Mouse (Mus musculus): Measurements from ENCODE around the gene Gtf2h1.
"Not testable (repeated sequence)": the region's sequence is repeated elsewhere in the genome, so short reads cannot be mapped to it uniquely, and the experiment has no call there.

Gene Gtf2h1

GRCm38 (mm10) chr7:46768451-46768850 is 27.5 kb upstream of the Gtf2h1 start:
- H3K9me3 ChIP-seq (ENCODE audit: low read length), result no peaks in the 10 kb centered on the region
- peaks cover 39% of the 10 kb centered on the region for H3K36me3 ChIP-seq (ENCODE audit: insufficient read depth, low read length)
- H3K27me3 ChIP-seq (ENCODE audit: insufficient read depth, low read length), result no peaks in the 10 kb centered on the region
- H3K4me3 ChIP-seq (replicated peaks; ENCODE audit: low read length), result 0 out of 2 replicates have a peak overlapping the region, but pooled peaks have one; percentile 26
- peaks cover 24% of the 10 kb centered on the region for H3K4me1 ChIP-seq (replicated peaks; ENCODE audit: low read depth, low read length)
- TF ChIP-seq CTCF (conservative IDR thresholded peaks at IDR 0.05; ENCODE audit: low read length) (peak; percentile 44), NANOG (IDR thresholded peaks at IDR 0.05; ENCODE audit: borderline replicate concordance, low read length) (no peak)

GRCm38 (mm10) chr7:46770706-46771105 is 25.2 kb upstream of the Gtf2h1 start:
- no peak overlapping the region for H3K4me3 ChIP-seq (replicated peaks; ENCODE audit: low read length)
- H3K9me3 ChIP-seq (ENCODE audit: low read length), result no peaks in the 10 kb centered on the region
- TF ChIP-seq CTCF (conservative IDR thresholded peaks at IDR 0.05; ENCODE audit: low read length), result peak; percentile 31
- TF ChIP-seq NANOG (IDR thresholded peaks at IDR 0.05; ENCODE audit: borderline replicate concordance, low read length), result no peak
- H3K36me3 ChIP-seq (ENCODE audit: insufficient read depth, low read length), result peaks cover 55% of the 10 kb centered on the region
- H3K4me1 ChIP-seq (replicated peaks; ENCODE audit: low read depth, low read length), result peaks cover 24% of the 10 kb centered on the region
- H3K27me3 ChIP-seq (ENCODE audit: insufficient read depth, low read length), result no peaks in the 10 kb centered on the region

GRCm38 (mm10) chr7:46789177-46789849 is 6.6 kb upstream of the Gtf2h1 start:
- no peak for TF ChIP-seq CTCF (conservative IDR thresholded peaks at IDR 0.05; ENCODE audit: low read length)
- TF ChIP-seq POU5F1 (IDR thresholded peaks at IDR 0.05; ENCODE audit: borderline replicate concordance, low read length), result no peak
- no peak for TF ChIP-seq NANOG (IDR thresholded peaks at IDR 0.05; ENCODE audit: borderline replicate concordance, low read length)
- H3K4me3 ChIP-seq (replicated peaks; ENCODE audit: low read length), result no peak overlapping the region
- H3K36me3 ChIP-seq (ENCODE audit: insufficient read depth, low read length), result peaks cover 34% of the 10 kb centered on the region
- no peaks in the 10 kb centered on the region for H3K4me1 ChIP-seq (replicated peaks; ENCODE audit: low read depth, low read length)
- no peaks in the 10 kb centered on the region for H3K9me3 ChIP-seq (ENCODE audit: low read length)
- no peaks in the 10 kb centered on the region for H3K27me3 ChIP-seq (ENCODE audit: insufficient read depth, low read length)

GRCm38 (mm10) chr7:46793871-46794270 is 2.0 kb upstream of the Gtf2h1 start:
- H3K9me3 ChIP-seq (ENCODE audit: low read length), result no peaks in the 10 kb centered on the region
- no peak overlapping the region for H3K4me3 ChIP-seq (replicated peaks; ENCODE audit: low read length)
- H3K27me3 ChIP-seq (ENCODE audit: insufficient read depth, low read length), result no peaks in the 10 kb centered on the region
- TF ChIP-seq NANOG (IDR thresholded peaks at IDR 0.05; ENCODE audit: borderline replicate concordance, low read length) (no peak), CTCF (conservative IDR thresholded peaks at IDR 0.05; ENCODE audit: low read length) (no peak)
- H3K4me1 ChIP-seq (replicated peaks; ENCODE audit: low read depth, low read length), result peaks cover 28% of the 10 kb centered on the region
- peaks cover 19% of the 10 kb centered on the region for H3K36me3 ChIP-seq (ENCODE audit: insufficient read depth, low read length)

- TF ChIP-seq CTCF (conservative IDR thresholded peaks at IDR 0.05; ENCODE audit: low read length), result no peak
- TF ChIP-seq POU5F1 (IDR thresholded peaks at IDR 0.05; ENCODE audit: borderline replicate concordance, low read length), result no peak
- TF ChIP-seq NANOG (IDR thresholded peaks at IDR 0.05; ENCODE audit: borderline replicate concordance, low read length), result no peak
- Histone ChIP-seq H3K36me3 (ENCODE audit: insufficient read depth, low read length) (peaks cover 29% of the 10 kb centered on the region), H3K4me3 (replicated peaks; ENCODE audit: low read length) (peak overlapping the region; percentile 92), H3K9me3 (ENCODE audit: low read length) (no peaks in the 10 kb centered on the region), H3K27me3 (ENCODE audit: insufficient read depth, low read length) (no peaks in the 10 kb centered on the region), H3K4me1 (replicated peaks; ENCODE audit: low read depth, low read length) (peaks cover 43% of the 10 kb centered on the region)
Measured at GRCm38 (mm10) chr7:46796206-46796679, 340 bp downstream of the Gtf2h1 start.

- H3K4me1 ChIP-seq (replicated peaks; ENCODE audit: low read depth, low read length), result peaks cover 46% of the 10 kb centered on the region
- TF ChIP-seq NANOG (IDR thresholded peaks at IDR 0.05; ENCODE audit: borderline replicate concordance, low read length), result no peak
- TF ChIP-seq POU5F1 (IDR thresholded peaks at IDR 0.05; ENCODE audit: borderline replicate concordance, low read length), result no peak
- no peak for TF ChIP-seq CTCF (conservative IDR thresholded peaks at IDR 0.05; ENCODE audit: low read length)
- H3K4me3 ChIP-seq (replicated peaks; ENCODE audit: low read length), result peak overlapping the region; percentile 92
- peaks cover 34% of the 10 kb centered on the region for H3K36me3 ChIP-seq (ENCODE audit: insufficient read depth, low read length)
- no peaks in the 10 kb centered on the region for H3K27me3 ChIP-seq (ENCODE audit: insufficient read depth, low read length)
- H3K9me3 ChIP-seq (ENCODE audit: low read length), result no peaks in the 10 kb centered on the region
Measured at GRCm38 (mm10) chr7:46796779-46797178, 876 bp downstream of the Gtf2h1 start.

GRCm38 (mm10) chr7:46810325-46810724 is 14.4 kb downstream of the Gtf2h1 start:
- Histone ChIP-seq H3K4me3 (replicated peaks; ENCODE audit: low read length) (no peak overlapping the region), H3K9me3 (ENCODE audit: low read length) (no peaks in the 10 kb centered on the region), H3K36me3 (ENCODE audit: insufficient read depth, low read length) (peaks cover 79% of the 10 kb centered on the region), H3K27me3 (ENCODE audit: insufficient read depth, low read length) (no peaks in the 10 kb centered on the region), H3K4me1 (replicated peaks; ENCODE audit: low read depth, low read length) (no peaks in the 10 kb centered on the region)
- TF ChIP-seq CTCF (conservative IDR thresholded peaks at IDR 0.05; ENCODE audit: low read length) (no peak), POU5F1 (IDR thresholded peaks at IDR 0.05; ENCODE audit: borderline replicate concordance, low read length) (no peak)

GRCm38 (mm10) chr7:46814012-46814411 is 18.1 kb downstream of the Gtf2h1 start:
- no peak for TF ChIP-seq NANOG (IDR thresholded peaks at IDR 0.05; ENCODE audit: borderline replicate concordance, low read length)
- TF ChIP-seq POU5F1 (IDR thresholded peaks at IDR 0.05; ENCODE audit: borderline replicate concordance, low read length), result no peak
- TF ChIP-seq CTCF (conservative IDR thresholded peaks at IDR 0.05; ENCODE audit: low read length), result no peak
- no peaks in the 10 kb centered on the region for H3K4me1 ChIP-seq (replicated peaks; ENCODE audit: low read depth, low read length)
- no peak overlapping the region for H3K4me3 ChIP-seq (replicated peaks; ENCODE audit: low read length)

GRCm38 (mm10) chr7:46820876-46821632 is 25.2 kb downstream of the Gtf2h1 start:
- H3K9me3 ChIP-seq (ENCODE audit: low read length); H3K4me3 ChIP-seq (replicated peaks; ENCODE audit: low read length): not testable (repeated sequence)

More at GRCm38 (mm10) chr7:46814012-46814411, 18.1 kb downstream of the Gtf2h1 start:
- Histone ChIP-seq H3K27me3 (ENCODE audit: insufficient read depth, low read length) (no peaks in the 10 kb centered on the region), H3K9me3 (ENCODE audit: low read length) (no peaks in the 10 kb centered on the region), H3K36me3 (ENCODE audit: insufficient read depth, low read length) (peaks cover 82% of the 10 kb centered on the region)

More at GRCm38 (mm10) chr7:46820876-46821632, 25.2 kb downstream of the Gtf2h1 start:
- H3K4me1 ChIP-seq (replicated peaks; ENCODE audit: low read depth, low read length), result peaks cover 22% of the 10 kb centered on the region
- H3K27me3 ChIP-seq (ENCODE audit: insufficient read depth, low read length), result not testable (repeated sequence)
- H3K36me3 ChIP-seq (ENCODE audit: insufficient read depth, low read length), result peaks cover 68% of the 10 kb centered on the region
